Mouse (Mus musculus) embryonic facial prominence, embryonic 13.5 days (tissue): ENCODE measurements around the gene Prmt7. TPM values are rescaled to one million over a fixed set of nuclear protein-coding genes. Genes with fewer than 3 reads are reported as not detected.

ENCODE experiments used
- ATAC-seq: fragments of 200-750 bp; cut with Nextera tagmentation; 2 replicates; pipeline ENCODE4 v1.8.0; 2017; ENCODE audit warnings: low read depth; ENCODE audit not compliant: insufficient number of reproducible peaks, insufficient read depth, low FRiP score, low TSS enrichment
- H3K27ac ChIP-seq: fragments of 300-500 bp; sonication (generic); 2 replicates; pipeline ENCODE4 v1.5.1; 2015; ENCODE audit warnings: moderate library complexity, mild to moderate bottlenecking, inconsistent platforms
- H3K27me3 ChIP-seq: fragments of 300-500 bp; sonication (generic); 2 replicates; pipeline ENCODE4 v1.6.1; 2015; ENCODE audit warnings: mild to moderate bottlenecking, inconsistent platforms
- H3K36me3 ChIP-seq: fragments of 300-500 bp; sonication (generic); 2 replicates; pipeline ENCODE4 v1.6.1; 2015; ENCODE audit warnings: mild to moderate bottlenecking, inconsistent platforms
- H3K4me1 ChIP-seq: fragments of 300-500 bp; sonication (generic); 2 replicates; pipeline ENCODE4 v1.6.1; 2015; ENCODE audit warnings: inconsistent platforms
- H3K4me2 ChIP-seq: fragments of 300-500 bp; sonication (generic); 2 replicates; pipeline ENCODE4 v1.6.1; 2015; ENCODE audit warnings: moderate library complexity, mild to moderate bottlenecking, inconsistent platforms
- H3K4me3 ChIP-seq: fragments of 300-500 bp; sonication (generic); 2 replicates; pipeline ENCODE4 v1.5.1; 2015; ENCODE audit warnings: mild to moderate bottlenecking, inconsistent platforms
- H3K9ac ChIP-seq: fragments of 300-500 bp; sonication (generic); 2 replicates; pipeline ENCODE4 v1.6.1; 2015; ENCODE audit warnings: mild to moderate bottlenecking, inconsistent platforms
- H3K9me3 ChIP-seq: fragments of 300-500 bp; sonication (generic); 2 replicates; pipeline ENCODE4 v1.6.1; 2016; ENCODE audit warnings: inconsistent platforms
- WGBS: fragments of 180-500 bp; shearing (Covaris S2); methylation state at CpG from one replicate; pipeline ENCODE4 v1.1.7; 2015; ENCODE audit warnings: mixed read lengths; 5-methylcytosine and 5-hydroxymethylcytosine counted together
- polyA plus RNA-seq: library from polyadenylated mRNA; unstranded; fragments of >200 nt; fragmentation: Nextera tagmentation; extraction: Ambion mirVana; gene quantifications from 2 replicates; pipeline ENCODE4 v1.2.1, GENCODE M21; 2015

The Prmt7 gene
- polyA plus RNA-seq, 1 experiment from 2014 or later = 49.4 TPM

DNA sequence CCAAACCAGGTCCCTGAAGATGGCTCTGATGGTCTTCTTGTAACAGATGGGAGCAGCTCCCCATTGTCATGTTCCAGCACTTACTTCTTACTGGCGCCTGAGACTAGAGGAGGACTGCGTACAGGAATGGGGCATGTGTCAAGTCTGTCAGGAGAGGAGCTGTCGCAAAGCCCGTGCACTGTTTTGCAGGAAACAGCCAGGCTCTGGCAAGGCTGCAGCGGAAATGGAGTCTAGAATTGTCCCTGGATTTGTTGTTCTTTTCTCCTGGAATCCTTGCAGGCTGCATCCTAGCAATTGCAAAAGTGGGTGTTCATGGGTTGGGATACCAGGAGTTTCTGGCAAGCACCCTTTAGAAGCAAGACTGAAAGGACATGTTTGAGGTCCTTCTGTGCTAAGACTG is 87.5 kb downstream of the Prmt7 start:
- H3K4me1 ChIP-seq = peaks cover 5% of the 10 kb centered on the region
- no peak for ATAC-seq
- WGBS = 70% methylated on average over 5 of the region's 5 CpGs
- no peaks in the 10 kb centered on the region for H3K27me3 ChIP-seq
- H3K27ac ChIP-seq = 0 out of 2 replicates have a peak overlapping the region, but pooled peaks have one; percentile 8
- H3K9me3 ChIP-seq = no peaks in the 10 kb centered on the region
- no peak overlapping the region for H3K4me2 ChIP-seq
- no peaks in the 10 kb centered on the region for H3K36me3 ChIP-seq
- H3K4me3 ChIP-seq = no peak overlapping the region
- H3K9ac ChIP-seq = no peak overlapping the region

DNA sequence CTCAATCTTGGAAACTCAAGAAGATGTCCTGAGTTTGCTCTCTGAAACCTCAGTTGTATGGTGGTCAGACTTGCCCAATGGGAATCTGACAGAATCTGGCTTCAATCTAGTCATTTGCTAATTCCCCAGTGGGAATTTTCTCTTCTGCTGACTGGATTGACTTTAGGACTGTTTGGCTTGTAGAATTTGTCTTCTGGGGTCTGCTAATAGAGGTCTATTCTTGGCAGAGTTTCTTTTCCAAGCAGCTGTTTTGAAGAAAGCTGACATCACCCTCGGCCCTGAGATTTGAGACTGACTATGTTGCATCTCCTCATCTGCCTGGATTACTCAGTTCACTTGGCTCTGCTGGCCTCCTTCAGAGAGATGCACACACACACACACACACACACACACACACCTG is 88.1 kb downstream of the Prmt7 start:
- ATAC-seq = no peak
- no peaks in the 10 kb centered on the region for H3K36me3 ChIP-seq

DNA sequence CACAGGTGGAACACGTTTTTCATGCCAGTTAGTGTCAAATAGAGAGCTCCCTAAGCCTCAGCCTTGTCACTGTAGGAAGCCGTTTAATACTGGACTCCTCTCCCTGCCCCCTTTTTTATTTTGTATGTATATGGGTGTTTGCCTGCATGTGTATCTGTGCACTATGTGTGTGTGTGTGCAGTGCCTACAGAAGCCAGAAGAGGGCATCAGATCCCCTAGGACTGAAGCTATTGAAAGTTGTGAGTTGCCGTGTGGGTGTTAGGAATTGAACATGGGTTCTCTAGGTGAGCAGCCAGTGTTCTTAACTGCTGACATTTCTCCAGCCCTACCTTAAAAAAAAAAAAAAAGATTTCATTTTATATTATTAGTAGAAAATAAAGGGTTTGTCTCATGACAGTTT is 89.0 kb downstream of the Prmt7 start:
- no peak overlapping the region for H3K4me3 ChIP-seq
- ATAC-seq = no peak
- WGBS = 76% methylated on average over 3 of the region's 3 CpGs
- no peaks in the 10 kb centered on the region for H3K36me3 ChIP-seq
- no peak overlapping the region for H3K9ac ChIP-seq
- no peaks in the 10 kb centered on the region for H3K27me3 ChIP-seq
- H3K27ac ChIP-seq = no peak overlapping the region
- no peak overlapping the region for H3K4me2 ChIP-seq
- no peaks in the 10 kb centered on the region for H3K9me3 ChIP-seq
- peaks cover 3% of the 10 kb centered on the region; the same call in 1 of the 2 replicates for H3K4me1 ChIP-seq

More for the DNA sequence above, 88.1 kb downstream of the Prmt7 start:
- H3K4me1 ChIP-seq = peaks cover 3% of the 10 kb centered on the region; the same call in 1 of the 2 replicates
- 0 out of 2 replicates have a peak overlapping the region, but pooled peaks have one; percentile 8 for H3K27ac ChIP-seq
- no peaks in the 10 kb centered on the region for H3K27me3 ChIP-seq
- H3K9ac ChIP-seq = no peak overlapping the region
- WGBS = 63% methylated on average over 1 of the region's 1 CpGs
- no peak overlapping the region for H3K4me2 ChIP-seq
- H3K9me3 ChIP-seq = no peaks in the 10 kb centered on the region
- no peak overlapping the region for H3K4me3 ChIP-seq

DNA sequence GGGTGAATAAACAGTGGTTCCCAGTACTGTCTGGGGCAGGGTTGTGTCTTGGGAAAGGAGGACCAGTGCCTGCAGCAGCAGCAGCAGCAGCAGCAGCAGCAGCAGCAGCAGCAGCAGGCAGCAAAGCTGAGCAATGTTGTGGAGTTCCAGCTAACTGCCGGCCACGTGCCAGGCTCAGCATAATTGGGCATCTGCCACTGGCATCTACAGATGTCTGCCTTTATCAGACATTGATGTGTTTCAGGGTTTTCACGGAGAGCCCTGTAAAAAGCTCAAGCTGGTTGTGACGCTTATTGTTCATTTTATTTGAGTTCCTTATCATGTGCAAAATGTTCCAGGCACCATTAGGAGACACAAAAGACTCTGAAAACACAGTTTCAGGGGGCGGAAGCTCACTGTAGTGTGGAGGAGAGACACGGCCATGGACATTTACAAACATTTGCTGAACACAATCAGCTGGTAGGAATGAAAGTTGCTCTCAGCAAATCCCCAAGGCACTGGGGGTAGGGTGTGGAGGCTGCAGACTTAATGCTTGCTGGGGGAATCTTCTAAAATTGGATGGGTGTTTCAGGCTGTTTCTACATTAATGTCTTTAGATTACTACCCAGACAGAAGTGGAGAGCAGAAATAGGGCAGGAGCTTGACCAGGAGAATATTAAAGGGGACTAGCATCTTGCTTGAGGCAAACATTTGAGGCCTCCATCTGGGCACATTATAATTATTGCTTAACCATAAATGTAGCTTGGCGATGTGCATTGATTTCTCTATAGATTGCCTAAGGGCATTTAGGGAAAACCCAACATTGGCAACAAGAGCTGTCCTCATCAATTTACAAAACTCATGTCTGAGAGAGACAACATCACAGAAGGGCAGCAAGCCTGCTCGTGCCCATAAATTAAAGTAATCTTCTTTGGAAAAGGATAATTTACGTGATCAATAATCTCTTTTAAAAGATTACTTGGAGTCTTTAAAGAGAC is 90.3 kb downstream of the Prmt7 start:
- peaks cover 3% of the 10 kb centered on the region; the same call in 1 of the 2 replicates for H3K4me1 ChIP-seq
- no peaks in the 10 kb centered on the region for H3K36me3 ChIP-seq
- no peak overlapping the region for H3K4me3 ChIP-seq
- H3K9ac ChIP-seq = no peak overlapping the region
- H3K4me2 ChIP-seq = no peak overlapping the region
- H3K27me3 ChIP-seq = no peaks in the 10 kb centered on the region
- ATAC-seq = no peak
- H3K27ac ChIP-seq = no peak overlapping the region; the same call in 1 of the 2 replicates
- H3K9me3 ChIP-seq = no peaks in the 10 kb centered on the region
- WGBS = 60% methylated on average over 9 of the region's 9 CpGs

Other genes with a start within 250 kb of the Prmt7 start
- 48.3 and 56.8 TPM in 2 replicates for gene Slc12a4, start 244.8 kb upstream of the Prmt7 start, polyA plus RNA-seq
- not detected in 2 replicates for gene Dpep3, start 231.5 kb upstream of the Prmt7 start, polyA plus RNA-seq
- 26.7 and 27.9 TPM in 2 replicates for gene Dus2, start 219.6 kb upstream of the Prmt7 start, polyA plus RNA-seq
- gene Dpep2nb, start 205.0 kb upstream of the Prmt7 start, polyA plus RNA-seq = not detected in 2 replicates
- 18.1 and 18.8 TPM in 2 replicates for gene Ddx28, start 199.1 kb upstream of the Prmt7 start, polyA plus RNA-seq
- gene Nfatc3, start 152.1 kb upstream of the Prmt7 start, polyA plus RNA-seq = 9.6 and 10.1 TPM in 2 replicates
- 22.2 and 25.9 TPM in 2 replicates for gene Esrp2, start 74.0 kb upstream of the Prmt7 start, polyA plus RNA-seq
- gene Pla2g15, start 60.5 kb upstream of the Prmt7 start, polyA plus RNA-seq = 18.1 and 18.7 TPM in 2 replicates
- gene Slc7a6, start 42.1 kb upstream of the Prmt7 start, polyA plus RNA-seq = 57.6 and 59.2 TPM in 2 replicates
- gene Slc7a6os, start within 50 bp of the Prmt7 start, polyA plus RNA-seq = 43.2 and 46.8 TPM in 2 replicates
- 13.0 and 19.5 TPM in 2 replicates for gene Smpd3, start 127.1 kb downstream of the Prmt7 start, polyA plus RNA-seq
- 31.0 and 34.2 TPM in 2 replicates for gene Zfp90, start 204.4 kb downstream of the Prmt7 start, polyA plus RNA-seq